Mouse (Mus musculus): ENCODE results near the gene Prkca.

- no peak for TF ChIP-seq EP300 (IDR thresholded peaks at IDR 0.05; ENCODE audit: insufficient read depth, low read depth, low read length)
- no peak for TF ChIP-seq POLR2A (IDR thresholded peaks at IDR 0.05; ENCODE audit: insufficient read depth, low read depth, low read length)
- TF ChIP-seq CTCF (IDR thresholded peaks at IDR 0.05): no peak
Observed at GRCm38 (mm10) chr11:108190298-108190697, 153.4 kb downstream of the Prkca start.

Data from heart, adult 2 months (tissue).